Mouse (Mus musculus) heart, adult 18-20 months (tissue): ENCODE measurements at regions not wholly inside any gene's neighbourhood (a gene's known extent, or its start where the extent isn't known, plus 50 kb on each side); places are given as distances from the start of the nearest gene placed in this dataset.

Experiments
- DNase-seq, 2 experiments: peaks; one replicate each; pipeline ENCODE4 v3.0.0; 2021 to 2022; ENCODE audit warnings: mixed read lengths in 1 of 2

- DNase-seq, result no peak
These were observed 671.2 kb upstream of the Stxbp6 start for GRCm38 (mm10) chr12:45745697-45746096.

- no peak for DNase-seq
These were observed 670.1 kb upstream of the Stxbp6 start for GRCm38 (mm10) chr12:45744619-45745018.

- no peak for DNase-seq
These were observed 659.2 kb upstream of the Stxbp6 start for GRCm38 (mm10) chr12:45733661-45734060.

- no peak for DNase-seq
These were observed 650.3 kb upstream of the Stxbp6 start for GRCm38 (mm10) chr12:45724565-45725370.

GRCm38 (mm10) chr12:45711351-45711750, 636.8 kb upstream of the Stxbp6 start:
- DNase-seq, result no peak

GRCm38 (mm10) chr12:45710766-45711165, 636.3 kb upstream of the Stxbp6 start:
- no peak for DNase-seq

- DNase-seq, result peak; percentile 23 to 44
These were observed 614.8 kb upstream of the Stxbp6 start for GRCm38 (mm10) chr12:45689291-45689690.

GRCm38 (mm10) chr12:45686765-45687164, 612.3 kb upstream of the Stxbp6 start:
- no peak for DNase-seq

GRCm38 (mm10) chr12:45672361-45672760, 597.9 kb upstream of the Stxbp6 start:
- no peak for DNase-seq

GRCm38 (mm10) chr12:45671554-45671948, 597.0 kb upstream of the Stxbp6 start:
- DNase-seq, result no peak

GRCm38 (mm10) chr12:45670874-45671553, 596.5 kb upstream of the Stxbp6 start:
- no peak for DNase-seq

- DNase-seq, result no peak
These were observed 595.9 kb upstream of the Stxbp6 start for GRCm38 (mm10) chr12:45670246-45670873.

- no peak for DNase-seq
These were observed 585.1 kb upstream of the Stxbp6 start for GRCm38 (mm10) chr12:45659612-45660011.

GRCm38 (mm10) chr12:45656574-45656973, 582.1 kb upstream of the Stxbp6 start:
- DNase-seq, result no peak

GRCm38 (mm10) chr12:45648654-45649053, 574.1 kb upstream of the Stxbp6 start:
- no peak for DNase-seq

- no peak for DNase-seq
These were observed 569.7 kb upstream of the Stxbp6 start for GRCm38 (mm10) chr12:45644180-45644579.

- no peak for DNase-seq
These were observed 548.3 kb upstream of the Stxbp6 start for GRCm38 (mm10) chr12:45622830-45623229.

GRCm38 (mm10) chr12:45620056-45620455, 545.5 kb upstream of the Stxbp6 start:
- no peak for DNase-seq

GRCm38 (mm10) chr12:45614509-45615150, 540.1 kb upstream of the Stxbp6 start:
- no peak for DNase-seq

- DNase-seq, result no peak
These were observed 539.6 kb upstream of the Stxbp6 start for GRCm38 (mm10) chr12:45614074-45614473.

GRCm38 (mm10) chr12:45599443-45599842, 524.9 kb upstream of the Stxbp6 start:
- DNase-seq, result no peak

GRCm38 (mm10) chr12:45597904-45598570, 523.5 kb upstream of the Stxbp6 start:
- DNase-seq, result no peak
